Mouse (Mus musculus) limb, embryonic 12.5 days (tissue): ENCODE data around the gene Rora. TPM values are rescaled to one million over a fixed set of nuclear protein-coding genes. Genes with fewer than 3 reads are reported as not detected.

Experiments
- ATAC-seq: fragments of 200-750 bp; cut with Nextera tagmentation; 2 replicates; pipeline ENCODE4 v1.8.0; 2017; ENCODE audit warnings: low read depth, moderate TSS enrichment; ENCODE audit not compliant: insufficient number of reproducible peaks, insufficient read depth, low FRiP score, low TSS enrichment
- H3K27ac ChIP-seq: fragments of 300-500 bp; sonication (generic); 2 replicates; pipeline ENCODE4 v1.5.1; 2016; ENCODE audit warnings: mild to moderate bottlenecking, moderate library complexity
- H3K27me3 ChIP-seq: fragments of 300-500 bp; sonication (generic); 2 replicates; pipeline ENCODE4 v1.6.1; 2016; ENCODE audit warnings: mild to moderate bottlenecking, moderate library complexity
- H3K36me3 ChIP-seq: fragments of 300-500 bp; sonication (generic); 2 replicates; pipeline ENCODE4 v1.6.1; 2016; ENCODE audit warnings: mild to moderate bottlenecking, moderate library complexity
- H3K4me1 ChIP-seq: fragments of 300-500 bp; sonication (generic); replicated peaks from 2 replicates; pipeline ENCODE4 v1.6.1; 2016
- H3K4me2 ChIP-seq: fragments of 300-500 bp; sonication (generic); 2 replicates; pipeline ENCODE4 v1.6.1; 2016; ENCODE audit warnings: mild to moderate bottlenecking, moderate library complexity
- H3K4me3 ChIP-seq: fragments of 300-500 bp; sonication (generic); replicated peaks from 2 replicates; pipeline ENCODE4 v1.5.1; 2016; ENCODE audit warnings: mild to moderate bottlenecking
- H3K9ac ChIP-seq: fragments of 300-500 bp; sonication (generic); replicated peaks from 2 replicates; pipeline ENCODE4 v1.6.1; 2016; ENCODE audit warnings: mild to moderate bottlenecking, moderate library complexity
- H3K9me3 ChIP-seq: fragments of 300-500 bp; sonication (generic); 2 replicates; pipeline ENCODE4 v1.6.1; 2016; ENCODE audit warnings: mild to moderate bottlenecking, moderate library complexity
- WGBS: fragments of 180-500 bp; shearing (Covaris S2); methylation state at CpG from one replicate; pipeline ENCODE4 v1.1.7; 2016; 5-methylcytosine and 5-hydroxymethylcytosine counted together
- polyA plus RNA-seq: library from polyadenylated mRNA; unstranded; fragments of >200 nt; fragmentation: Nextera tagmentation; extraction: Ambion mirVana; gene quantifications from 2 replicates; pipeline ENCODE4 v1.2.1, GENCODE M21; 2016

Rora gene
- polyA plus RNA-seq, 1 experiment from 2014 or later = 6.0 TPM

GRCm38 (mm10) chr9:68689351-68689750 lies 35.8 kb downstream of the Rora start:
- H3K4me1 ChIP-seq = peaks cover 14% of the 10 kb centered on the region
- no peak for ATAC-seq
- H3K27ac ChIP-seq = no peak overlapping the region
- H3K9ac ChIP-seq = no peak overlapping the region
- H3K4me2 ChIP-seq = no peak overlapping the region
- H3K27me3 ChIP-seq = peaks cover 31% of the 10 kb centered on the region
- H3K36me3 ChIP-seq = no peaks in the 10 kb centered on the region
- H3K9me3 ChIP-seq = no peaks in the 10 kb centered on the region
- 32% methylated on average over 4 of the region's 4 CpGs for WGBS
- H3K4me3 ChIP-seq = no peak overlapping the region

GRCm38 (mm10) chr9:68694889-68695495 lies 41.4 kb downstream of the Rora start:
- H3K9ac ChIP-seq = no peak overlapping the region
- ATAC-seq = no peak
- H3K27me3 ChIP-seq = peaks cover 38% of the 10 kb centered on the region
- H3K9me3 ChIP-seq = no peaks in the 10 kb centered on the region
- peaks cover 14% of the 10 kb centered on the region for H3K4me1 ChIP-seq
- H3K36me3 ChIP-seq = no peaks in the 10 kb centered on the region
- H3K27ac ChIP-seq = no peak overlapping the region
- H3K4me2 ChIP-seq = no peak overlapping the region
- 11% methylated on average over 4 of the region's 4 CpGs for WGBS
- no peak overlapping the region for H3K4me3 ChIP-seq

- no peak for ATAC-seq
- Histone ChIP-seq H3K9ac (no peak overlapping the region), H3K4me2 (no peak overlapping the region), H3K27me3 (peaks cover 36% of the 10 kb centered on the region), H3K36me3 (no peaks in the 10 kb centered on the region), H3K4me3 (no peak overlapping the region), H3K27ac (no peak overlapping the region; the same call in 1 of the 2 replicates), H3K4me1 (peaks cover 14% of the 10 kb centered on the region), H3K9me3 (no peaks in the 10 kb centered on the region)
- WGBS = 14% methylated on average over 16 of the region's 16 CpGs
Observed at GRCm38 (mm10) chr9:68695496-68695969, 41.9 kb downstream of the Rora start.

- Histone ChIP-seq H3K4me1 (peaks cover 14% of the 10 kb centered on the region), H3K27me3 (peaks cover 32% of the 10 kb centered on the region), H3K4me3 (no peak overlapping the region), H3K36me3 (no peaks in the 10 kb centered on the region), H3K9ac (no peak overlapping the region), H3K4me2 (no peak overlapping the region), H3K27ac (no peak overlapping the region), H3K9me3 (no peaks in the 10 kb centered on the region)
- no peak for ATAC-seq
- 81% methylated on average over 3 of the region's 3 CpGs for WGBS
Observed at GRCm38 (mm10) chr9:68696425-68696956, 42.9 kb downstream of the Rora start.

- H3K9ac ChIP-seq = no peak overlapping the region
- H3K27ac ChIP-seq = no peak overlapping the region
- ATAC-seq = no peak
- no peak overlapping the region for H3K4me2 ChIP-seq
- H3K4me3 ChIP-seq = no peak overlapping the region
- WGBS = 68% methylated on average over 1 of the region's 1 CpGs
- H3K36me3 ChIP-seq = no peaks in the 10 kb centered on the region
- H3K27me3 ChIP-seq = peaks cover 28% of the 10 kb centered on the region
- H3K9me3 ChIP-seq = no peaks in the 10 kb centered on the region
- H3K4me1 ChIP-seq = peaks cover 14% of the 10 kb centered on the region
Observed at GRCm38 (mm10) chr9:68699341-68699740, 45.8 kb downstream of the Rora start.

- Histone ChIP-seq H3K36me3 (no peaks in the 10 kb centered on the region), H3K27ac (no peak overlapping the region), H3K4me3 (no peak overlapping the region), H3K27me3 (peaks cover 28% of the 10 kb centered on the region), H3K4me1 (peaks cover 11% of the 10 kb centered on the region), H3K4me2 (no peak overlapping the region), H3K9ac (no peak overlapping the region), H3K9me3 (no peaks in the 10 kb centered on the region)
- 33% methylated on average over 4 of the region's 4 CpGs for WGBS
- ATAC-seq = no peak
Observed at GRCm38 (mm10) chr9:68699856-68700255, 46.3 kb downstream of the Rora start.

GRCm38 (mm10) chr9:68707636-68708035 lies 54.0 kb downstream of the Rora start:
- Histone ChIP-seq H3K9me3 (no peaks in the 10 kb centered on the region), H3K36me3 (no peaks in the 10 kb centered on the region), H3K27me3 (peaks cover 3% of the 10 kb centered on the region; the same call in 1 of the 2 replicates), H3K4me3 (no peak overlapping the region), H3K4me1 (no peaks in the 10 kb centered on the region), H3K27ac (no peak overlapping the region), H3K9ac (no peak overlapping the region), H3K4me2 (no peak overlapping the region)
- 59% methylated on average over 5 of the region's 5 CpGs for WGBS
- ATAC-seq = no peak

- no peaks in the 10 kb centered on the region for H3K4me1 ChIP-seq
- WGBS = 63% methylated on average over 8 of the region's 8 CpGs
- no peak overlapping the region for H3K9ac ChIP-seq
- H3K27me3 ChIP-seq = peaks cover 3% of the 10 kb centered on the region; the same call in 1 of the 2 replicates
- ATAC-seq = no peak
- no peaks in the 10 kb centered on the region for H3K9me3 ChIP-seq
- H3K4me2 ChIP-seq = no peak overlapping the region
- no peaks in the 10 kb centered on the region for H3K36me3 ChIP-seq
- H3K27ac ChIP-seq = no peak overlapping the region
- no peak overlapping the region for H3K4me3 ChIP-seq
Observed at GRCm38 (mm10) chr9:68709232-68709631, 55.6 kb downstream of the Rora start.

GRCm38 (mm10) chr9:68710893-68711654 lies 57.5 kb downstream of the Rora start:
- peaks cover 3% of the 10 kb centered on the region; the same call in 1 of the 2 replicates for H3K27me3 ChIP-seq
- H3K9me3 ChIP-seq = no peaks in the 10 kb centered on the region
- no peak for ATAC-seq
- H3K9ac ChIP-seq = no peak overlapping the region
- no peaks in the 10 kb centered on the region for H3K4me1 ChIP-seq
- no peaks in the 10 kb centered on the region for H3K36me3 ChIP-seq
- 86% methylated on average over 14 of the region's 14 CpGs for WGBS
- no peak overlapping the region for H3K4me3 ChIP-seq
- H3K4me2 ChIP-seq = no peak overlapping the region
- H3K27ac ChIP-seq = no peak overlapping the region

- Histone ChIP-seq H3K36me3 (no peaks in the 10 kb centered on the region), H3K27ac (no peak overlapping the region), H3K4me2 (no peak overlapping the region), H3K4me1 (peaks cover 6% of the 10 kb centered on the region; the same call in 1 of the 2 replicates), H3K9me3 (no peaks in the 10 kb centered on the region), H3K9ac (no peak overlapping the region), H3K27me3 (no peaks in the 10 kb centered on the region), H3K4me3 (no peak overlapping the region)
- WGBS = 20% methylated on average over 5 of the region's 5 CpGs
- no peak for ATAC-seq
Observed at GRCm38 (mm10) chr9:68716961-68717360, 63.4 kb downstream of the Rora start.

- Histone ChIP-seq H3K36me3 (no peaks in the 10 kb centered on the region), H3K27me3 (no peaks in the 10 kb centered on the region), H3K9me3 (no peaks in the 10 kb centered on the region), H3K9ac (no peak overlapping the region), H3K4me3 (no peak overlapping the region), H3K4me2 (no peak overlapping the region), H3K27ac (no peak overlapping the region), H3K4me1 (peaks cover 6% of the 10 kb centered on the region; the same call in 1 of the 2 replicates)
- WGBS = 86% methylated on average over 6 of the region's 6 CpGs
- no peak for ATAC-seq
Observed at GRCm38 (mm10) chr9:68718427-68718826, 64.8 kb downstream of the Rora start.
